15 mouse cellular contexts compared by ENCODE assay signal in the genomic region with DNA sequence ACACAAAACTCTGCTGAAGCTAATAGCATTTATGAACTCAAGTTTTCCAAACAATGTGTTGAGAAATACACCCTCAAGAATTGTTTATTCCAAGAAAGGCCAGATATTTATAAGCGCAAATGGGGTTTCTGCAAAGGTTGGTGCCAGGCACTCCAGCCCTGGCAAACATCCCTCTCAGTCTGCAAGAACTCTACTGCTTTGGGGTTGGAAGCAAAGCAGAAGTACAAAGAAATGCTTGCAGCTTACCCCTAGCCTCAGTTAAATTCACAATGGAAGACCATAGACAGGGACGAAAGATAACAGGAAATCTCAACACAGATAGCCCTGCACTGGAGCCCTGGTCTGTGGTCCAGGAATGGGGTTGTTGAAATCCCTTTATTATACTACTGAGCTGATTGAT.
DNase-seq lines count a peak whose midpoint lies in the region; ATAC-seq and TF ChIP-seq lines count a peak whose summit lies in the region.
"Had no signal": no experiment of that assay in that cellular context is flagged by ENCODE, and none has a peak within 500 bp of the region (broad histone marks: within the 10 kb centered on the region; RNA-seq: fewer than 3 reads in every experiment).

No protein-coding gene starts in this region.

- H3K9me3 ChIP-seq in hindbrain, embryonic 13.5 days: no peaks in the 10 kb centered on the region
- no peaks in the 10 kb centered on the region for H3K9me3 ChIP-seq in hindbrain, embryonic 12.5 days (replicated peaks)
- H3K9me3 ChIP-seq in forebrain, embryonic 13.5 days (replicated peaks): no peaks in the 10 kb centered on the region; the same call in 1 of the 2 replicates
- H3K9me3 ChIP-seq in limb, embryonic 12.5 days: no peaks in the 10 kb centered on the region
- H3K9me3 ChIP-seq in neural tube, embryonic 13.5 days: peaks cover 6% of the 10 kb centered on the region; the same call in 1 of the 2 replicates
- peaks cover under 1% of the 10 kb centered on the region; the same call in 1 of the 2 replicates for H3K9me3 ChIP-seq in liver, postnatal 0 days (ENCODE audit: low read length)
- H3K9me3 ChIP-seq: embryonic facial prominence, embryonic 12.5 days had no signal

- peak overlapping the region; percentile 60; the same call in 1 of the 2 replicates for H3K27ac ChIP-seq in hindbrain, embryonic 13.5 days
- H3K27ac ChIP-seq in hindbrain, embryonic 12.5 days: no peak overlapping the region
- no peak overlapping the region for H3K27ac ChIP-seq in forebrain, embryonic 13.5 days
- H3K27ac ChIP-seq in limb, embryonic 12.5 days: no peak overlapping the region
- H3K27ac ChIP-seq in neural tube, embryonic 13.5 days (replicated peaks): peak overlapping the region; percentile 52; the same call in 1 of the 2 replicates
- no peak overlapping the region for H3K27ac ChIP-seq in liver, postnatal 0 days (ENCODE audit: low read depth)
- H3K27ac ChIP-seq: embryonic facial prominence, embryonic 12.5 days; liver, embryonic 14.5 days had no signal

- no peak for TF ChIP-seq EP300 in liver, postnatal 0 days (IDR thresholded peaks at IDR 0.05; ENCODE audit: low read depth)

- no peak overlapping the region for H3K4me3 ChIP-seq in hindbrain, embryonic 13.5 days
- no peak overlapping the region for H3K4me3 ChIP-seq in hindbrain, embryonic 12.5 days
- H3K4me3 ChIP-seq in forebrain, embryonic 13.5 days: no peak overlapping the region
- H3K4me3 ChIP-seq in limb, embryonic 12.5 days (replicated peaks): no peak overlapping the region
- no peak overlapping the region for H3K4me3 ChIP-seq in neural tube, embryonic 13.5 days
- H3K4me3 ChIP-seq in liver, postnatal 0 days (ENCODE audit: low read depth, low read length): no peak overlapping the region
- H3K4me3 ChIP-seq: embryonic facial prominence, embryonic 12.5 days had no signal

- H3K9ac ChIP-seq in hindbrain, embryonic 13.5 days: no peak overlapping the region
- no peak overlapping the region for H3K9ac ChIP-seq in hindbrain, embryonic 12.5 days
- H3K9ac ChIP-seq in forebrain, embryonic 13.5 days: no peak overlapping the region
- no peak overlapping the region for H3K9ac ChIP-seq in limb, embryonic 12.5 days (replicated peaks)
- H3K9ac ChIP-seq in neural tube, embryonic 13.5 days: no peak overlapping the region
- H3K9ac ChIP-seq in liver, postnatal 0 days (replicated peaks): no peak overlapping the region
- H3K9ac ChIP-seq: embryonic facial prominence, embryonic 12.5 days; liver, embryonic 14.5 days had no signal

- H3K27me3 ChIP-seq in hindbrain, embryonic 13.5 days: 0 out of 2 replicates have a peak, but pooled peaks cover 3% of the 10 kb centered on the region
- no peaks in the 10 kb centered on the region for H3K27me3 ChIP-seq in hindbrain, embryonic 12.5 days
- peaks cover 3% of the 10 kb centered on the region; the same call in 1 of the 2 replicates for H3K27me3 ChIP-seq in forebrain, embryonic 13.5 days
- no peaks in the 10 kb centered on the region for H3K27me3 ChIP-seq in limb, embryonic 12.5 days
- H3K27me3 ChIP-seq in neural tube, embryonic 13.5 days: no peaks in the 10 kb centered on the region
- H3K27me3 ChIP-seq in liver, postnatal 0 days (ENCODE audit: insufficient read depth, low read length): no peaks in the 10 kb centered on the region
- H3K27me3 ChIP-seq: embryonic facial prominence, embryonic 12.5 days had no signal

- no peaks in the 10 kb centered on the region for H3K36me3 ChIP-seq in hindbrain, embryonic 13.5 days
- H3K36me3 ChIP-seq in hindbrain, embryonic 12.5 days: no peaks in the 10 kb centered on the region
- H3K36me3 ChIP-seq in forebrain, embryonic 13.5 days (ENCODE audit: poor library complexity, severe bottlenecking): no peaks in the 10 kb centered on the region
- no peaks in the 10 kb centered on the region for H3K36me3 ChIP-seq in limb, embryonic 12.5 days
- no peaks in the 10 kb centered on the region for H3K36me3 ChIP-seq in neural tube, embryonic 13.5 days
- no peaks in the 10 kb centered on the region for H3K36me3 ChIP-seq in liver, postnatal 0 days (replicated peaks; ENCODE audit: insufficient read depth, low read length)
- H3K36me3 ChIP-seq: embryonic facial prominence, embryonic 12.5 days had no signal

- no peak for TF ChIP-seq CTCF in liver, postnatal 0 days (IDR thresholded peaks at IDR 0.05; ENCODE audit: low read depth)

- peaks cover 8% of the 10 kb centered on the region for H3K4me1 ChIP-seq in hindbrain, embryonic 13.5 days (replicated peaks)
- peaks cover 6% of the 10 kb centered on the region; the same call in 1 of the 2 replicates for H3K4me1 ChIP-seq in hindbrain, embryonic 12.5 days
- H3K4me1 ChIP-seq in forebrain, embryonic 13.5 days: peaks cover 12% of the 10 kb centered on the region
- H3K4me1 ChIP-seq in limb, embryonic 12.5 days (replicated peaks): no peaks in the 10 kb centered on the region
- peaks cover 11% of the 10 kb centered on the region for H3K4me1 ChIP-seq in neural tube, embryonic 13.5 days (replicated peaks)
- H3K4me1 ChIP-seq in liver, postnatal 0 days (ENCODE audit: insufficient read depth): no peaks in the 10 kb centered on the region
- H3K4me1 ChIP-seq: embryonic facial prominence, embryonic 12.5 days had no signal

- no peak for DNase-seq in kidney, postnatal 25 days
- no peak for DNase-seq in liver, postnatal 0 days
- DNase-seq: cerebellum, adult 9-11 months; heart, postnatal 36 days; kidney, adult 18-20 months; right cerebral cortex, postnatal 25 days; thymus, postnatal 14 days had no signal

- ATAC-seq in hindbrain, embryonic 13.5 days (ENCODE audit: low FRiP score): no peak
- no peak for ATAC-seq in hindbrain, embryonic 12.5 days (ENCODE audit: low FRiP score)
- no peak for ATAC-seq in forebrain, embryonic 13.5 days
- no peak for ATAC-seq in limb, embryonic 12.5 days (ENCODE audit: insufficient number of reproducible peaks, insufficient read depth, low FRiP score, low TSS enrichment, low read depth)
- ATAC-seq in neural tube, embryonic 13.5 days (ENCODE audit: low read depth): no peak
- ATAC-seq in liver, postnatal 0 days: no peak
- ATAC-seq: activated CD4-positive, CD25-positive, alpha-beta regulatory T cell, adult 4 months had no signal

- H3K4me2 ChIP-seq in hindbrain, embryonic 13.5 days: no peak overlapping the region; the same call in 1 of the 2 replicates
- no peak overlapping the region for H3K4me2 ChIP-seq in hindbrain, embryonic 12.5 days (replicated peaks)
- peak overlapping the region; percentile 39 for H3K4me2 ChIP-seq in forebrain, embryonic 13.5 days
- H3K4me2 ChIP-seq in limb, embryonic 12.5 days: 0 out of 2 replicates have a peak overlapping the region, but pooled peaks have one; percentile 9
- 0 out of 2 replicates have a peak overlapping the region, but pooled peaks have one; percentile 17 for H3K4me2 ChIP-seq in neural tube, embryonic 13.5 days
- H3K4me2 ChIP-seq in liver, postnatal 0 days (ENCODE audit: low read depth, low read length): no peak overlapping the region
- H3K4me2 ChIP-seq: embryonic facial prominence, embryonic 12.5 days had no signal

- WGBS in hindbrain, embryonic 13.5 days: 78% methylated on average over 2 of the region's 2 CpGs
- 75% methylated on average over 2 of the region's 2 CpGs for WGBS in hindbrain, embryonic 12.5 days
- 57% methylated on average over 2 of the region's 2 CpGs for WGBS in forebrain, embryonic 13.5 days
- WGBS in limb, embryonic 12.5 days: 86% methylated on average over 2 of the region's 2 CpGs
- WGBS in neural tube, embryonic 13.5 days: 74% methylated on average over 2 of the region's 2 CpGs
- 67% methylated on average over 2 of the region's 2 CpGs for WGBS in liver, postnatal 0 days (ENCODE audit: insufficient replicate concordance)

Comparison
In these comparisons a context has a peak if more than half of its experiments do, and no peak if none do; other contexts are left out.
1. H3K27ac ChIP-seq: peak in hindbrain, embryonic 13.5 days (single experiment) and neural tube, embryonic 13.5 days (single experiment); none in hindbrain, embryonic 12.5 days (single experiment), forebrain, embryonic 13.5 days (single experiment), limb, embryonic 12.5 days (single experiment) and liver, postnatal 0 days (single experiment).
2. H3K4me2 ChIP-seq: peak in forebrain, embryonic 13.5 days (single experiment), limb, embryonic 12.5 days (single experiment) and neural tube, embryonic 13.5 days (single experiment); none in hindbrain, embryonic 13.5 days (single experiment), hindbrain, embryonic 12.5 days (single experiment) and liver, postnatal 0 days (single experiment).